Mouse (Mus musculus) left cerebral cortex, postnatal 4 days (tissue): ENCODE measurements around the gene Tmem54. TPM values are rescaled to one million over a fixed set of nuclear protein-coding genes. Genes with fewer than 3 reads are reported as not detected.

Experiments
- DNase-seq: peaks from one replicate; pipeline ENCODE4 v3.0.0-alpha.2; 2022
- intact Hi-C: fragments of 180-260 bp; cut with DNase I; formaldehyde crosslinking; loops from one replicate; pipeline ENCODE4 v1.15.1; 2025
- total RNA-seq, 2 experiments: library from RNA; stranded (reverse); gene quantifications; 2 replicates each; pipeline ENCODE4 v1.2.3; 2021

Tmem54 gene
- total RNA-seq, 2 experiments from 2014 or later: not detected

DNA sequence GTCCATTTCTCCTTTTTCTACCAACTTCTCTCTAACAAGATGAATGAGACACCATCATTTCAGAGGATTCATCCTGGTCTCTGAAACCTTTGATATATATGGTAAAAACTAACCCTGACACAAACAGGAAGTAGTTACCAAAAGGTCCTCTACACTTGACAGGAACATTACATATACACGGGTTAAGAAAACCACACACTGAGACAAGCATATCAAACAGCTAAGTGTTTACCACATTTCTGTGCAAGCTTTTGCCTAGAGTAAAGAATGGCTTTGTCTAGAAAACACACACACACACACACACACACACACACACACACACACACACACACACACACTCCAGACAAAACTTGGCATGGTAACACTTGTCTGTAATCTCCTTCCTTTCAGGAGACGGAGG is 41.0 kb downstream of the Tmem54 start:
- intact Hi-C loops: no loop called here
- no peak for DNase-seq

DNA sequence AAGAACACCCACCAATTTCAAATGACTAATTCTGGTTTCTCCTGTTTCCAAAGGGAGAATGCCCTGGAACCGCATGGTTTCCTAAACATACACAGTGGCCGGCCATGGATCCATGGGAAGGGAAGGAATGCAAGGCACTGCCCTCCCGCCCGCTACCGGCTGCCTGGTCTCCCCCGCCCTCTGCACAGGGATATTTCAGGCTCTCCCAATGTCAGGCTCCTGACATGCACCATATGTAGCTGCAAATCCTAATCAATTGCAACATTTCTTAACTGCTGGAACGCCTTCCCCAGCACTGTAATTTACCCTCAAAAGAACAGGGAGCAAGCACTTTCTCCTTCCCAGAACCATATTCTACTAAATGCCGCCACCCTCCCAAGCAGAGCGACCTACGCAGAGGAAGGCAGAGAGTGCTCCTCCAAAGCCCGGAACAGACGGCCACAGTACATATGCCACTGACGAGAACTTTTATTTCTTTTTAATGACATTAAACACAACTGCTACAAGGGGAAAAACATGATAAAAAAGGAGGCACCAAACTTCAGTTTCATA is 42.3 kb downstream of the Tmem54 start:
- intact Hi-C loops: no loop called here
- no peak for DNase-seq

DNA sequence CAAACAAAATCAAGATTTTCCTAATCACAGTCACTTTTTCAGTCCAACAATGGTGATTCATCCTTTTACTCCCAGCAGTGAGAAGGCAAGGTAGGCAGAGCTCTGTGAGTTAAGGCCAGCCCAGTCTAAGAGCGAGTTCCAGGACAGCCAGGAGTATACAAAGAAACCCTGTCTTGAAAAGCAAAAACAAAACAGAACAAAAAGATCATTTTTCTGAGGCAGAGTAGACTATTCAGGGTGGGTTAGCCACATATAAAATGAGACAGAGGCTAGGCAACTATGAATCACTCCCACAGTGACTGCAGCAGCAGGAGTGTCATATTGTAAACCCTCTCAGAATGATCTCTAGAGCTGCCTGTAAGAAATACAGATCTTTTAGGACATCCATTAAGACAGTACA is 44.0 kb downstream of the Tmem54 start:
- intact Hi-C loops: no loop called here
- DNase-seq: no peak

DNA sequence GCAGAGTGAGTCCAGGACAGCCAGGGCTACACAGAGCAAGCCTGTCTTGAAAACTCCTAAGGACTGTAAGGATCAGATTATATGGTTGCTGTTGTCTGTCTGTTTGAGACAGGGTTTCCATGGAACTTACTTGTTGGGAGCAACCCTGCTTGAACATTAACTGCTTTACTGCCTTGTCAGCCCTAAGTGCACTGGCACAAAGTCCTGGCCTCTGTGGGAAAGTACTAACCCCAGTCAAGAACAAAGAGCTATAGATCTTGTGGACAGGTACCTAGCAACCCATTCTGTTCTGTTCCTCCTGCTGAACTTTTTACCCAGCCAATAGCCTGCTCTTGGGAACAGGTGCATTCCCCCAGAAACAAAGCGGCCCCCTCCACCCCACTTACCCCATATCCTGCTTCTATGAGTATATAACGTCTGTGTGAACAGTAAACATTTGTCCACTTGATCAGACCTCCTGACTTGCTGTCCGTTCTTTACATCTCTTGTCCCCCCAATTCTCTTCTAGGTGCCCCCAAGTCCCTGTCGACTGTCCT is 46.0 kb downstream of the Tmem54 start:
- intact Hi-C loops: no loop called here
- no peak for DNase-seq

DNA sequence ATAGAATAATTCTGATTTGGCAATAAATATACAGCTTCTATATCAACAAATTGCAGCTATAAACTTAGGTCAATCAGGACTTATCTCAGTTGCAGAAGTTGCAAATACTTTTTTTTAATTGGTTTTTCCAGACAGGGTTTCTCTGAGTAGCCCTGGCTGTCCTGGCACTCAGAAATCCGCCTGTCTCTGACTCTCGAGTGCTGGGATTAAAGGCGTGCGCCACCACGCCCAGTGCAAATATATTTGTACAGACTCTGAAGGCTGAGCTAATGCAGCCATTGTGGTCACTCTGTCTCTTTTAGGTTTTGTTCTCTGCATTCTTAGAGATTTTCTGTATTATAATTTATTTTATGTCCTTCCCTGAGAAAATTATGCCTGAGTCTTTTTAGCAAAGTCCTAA is 52.2 kb downstream of the Tmem54 start:
- DNase-seq: no peak
- intact Hi-C loops: no loop called here

DNA sequence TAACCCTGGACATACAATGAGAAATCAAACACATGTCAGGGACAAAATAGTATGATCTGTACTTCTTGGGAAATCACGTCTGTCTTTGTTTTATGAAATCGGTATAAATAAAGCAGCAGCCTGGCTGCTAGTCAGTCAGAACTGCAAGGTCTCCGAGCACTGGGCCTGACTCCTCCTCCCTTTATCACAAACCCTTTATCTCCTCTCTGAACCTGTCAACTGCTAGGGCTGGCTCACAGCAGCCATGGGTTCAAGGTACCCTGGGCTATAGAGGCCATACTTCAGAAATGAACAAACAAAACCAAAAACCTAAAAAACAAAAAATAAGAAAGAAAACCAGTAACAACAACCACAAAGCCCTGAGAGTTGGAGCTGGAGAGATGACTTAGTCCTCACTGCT is 53.2 kb downstream of the Tmem54 start:
- DNase-seq: no peak
- intact Hi-C loops: no loop called here

DNA sequence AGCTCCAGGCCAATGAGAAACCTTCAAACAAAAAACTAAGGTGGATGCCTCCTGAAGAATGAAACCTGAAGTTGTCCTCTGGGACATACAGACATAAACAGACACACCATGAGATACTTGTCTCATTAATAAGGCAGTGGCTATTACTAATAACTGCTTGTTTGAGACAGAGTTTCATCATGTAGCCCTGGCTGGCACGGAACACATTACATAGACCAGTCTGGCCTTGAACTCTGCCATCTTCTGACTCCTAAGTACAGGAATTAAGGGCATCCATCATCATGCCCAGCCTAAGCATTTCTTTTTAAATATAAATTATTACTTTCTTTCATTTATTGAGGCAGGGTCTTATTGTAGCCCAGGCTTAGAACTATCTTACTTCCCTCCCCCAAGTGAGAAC is 55.7 kb downstream of the Tmem54 start:
- DNase-seq: no peak
- intact Hi-C loops: no loop called here

Other genes starting within 250 kb of the Tmem54 start
- gene Trim62, start 222.0 kb upstream of the Tmem54 start, total RNA-seq: 10 to 100 TPM; 37.5 to 38.4 TPM
- gene Azin2, start 143.1 kb upstream of the Tmem54 start, total RNA-seq: 10 to 100 TPM; 17.8 to 20.0 TPM
- 10 to 100 TPM; 33.5 to 33.8 TPM for gene Ak2, start 113.6 kb upstream of the Tmem54 start, total RNA-seq
- gene Rnf19b, start 47.3 kb upstream of the Tmem54 start, total RNA-seq: 100 to 1,000 TPM in 1 of 2 experiments, 10 to 100 TPM in 1; 97.9 to 102 TPM
- gene Hpca, start 16.5 kb downstream of the Tmem54 start, total RNA-seq: 100 to 1,000 TPM; 189 to 218 TPM
- 10 to 100 TPM; 16.4 to 18.0 TPM for gene Fndc5, start 31.5 kb downstream of the Tmem54 start, total RNA-seq
- 10 to 100 TPM; 40.5 to 42.1 TPM for gene S100pbp, start 84.2 kb downstream of the Tmem54 start, total RNA-seq
- gene Yars, start 84.2 kb downstream of the Tmem54 start, total RNA-seq: 100 to 1,000 TPM; 113 to 121 TPM
- 10 to 100 TPM in 1 of 2 experiments, 1 to 10 TPM in 1; 9.7 to 11.7 TPM for gene C77080, start 155.9 kb downstream of the Tmem54 start, total RNA-seq
- gene Sync, start 182.1 kb downstream of the Tmem54 start, total RNA-seq: 1 to 10 TPM in 1 of 2 experiments, under 1 TPM in 1; 0.58 to 1.6 TPM
- 100 to 1,000 TPM; 156 to 186 TPM for gene Rbbp4, start 229.8 kb downstream of the Tmem54 start, total RNA-seq
- gene Zbtb8os, start 230.1 kb downstream of the Tmem54 start, total RNA-seq: 10 to 100 TPM; 18.0 to 18.5 TPM